Mouse (Mus musculus) kidney, postnatal 14 days (tissue): Measurements from ENCODE around the gene Syngr1.

Experiments used
- DNase-seq: peaks from one replicate; pipeline ENCODE4 v3.0.0; 2022; ENCODE audit warnings: mixed read lengths

Syngr1 gene

GRCm38 (mm10) chr15:80152663-80153062 is 61.5 kb downstream of the Syngr1 start:
- DNase-seq, result no peak

- DNase-seq, result no peak
Measured at GRCm38 (mm10) chr15:80153757-80154156, 62.6 kb downstream of the Syngr1 start.

- DNase-seq, result no peak
Measured at GRCm38 (mm10) chr15:80155707-80156106, 64.6 kb downstream of the Syngr1 start.

DNA sequence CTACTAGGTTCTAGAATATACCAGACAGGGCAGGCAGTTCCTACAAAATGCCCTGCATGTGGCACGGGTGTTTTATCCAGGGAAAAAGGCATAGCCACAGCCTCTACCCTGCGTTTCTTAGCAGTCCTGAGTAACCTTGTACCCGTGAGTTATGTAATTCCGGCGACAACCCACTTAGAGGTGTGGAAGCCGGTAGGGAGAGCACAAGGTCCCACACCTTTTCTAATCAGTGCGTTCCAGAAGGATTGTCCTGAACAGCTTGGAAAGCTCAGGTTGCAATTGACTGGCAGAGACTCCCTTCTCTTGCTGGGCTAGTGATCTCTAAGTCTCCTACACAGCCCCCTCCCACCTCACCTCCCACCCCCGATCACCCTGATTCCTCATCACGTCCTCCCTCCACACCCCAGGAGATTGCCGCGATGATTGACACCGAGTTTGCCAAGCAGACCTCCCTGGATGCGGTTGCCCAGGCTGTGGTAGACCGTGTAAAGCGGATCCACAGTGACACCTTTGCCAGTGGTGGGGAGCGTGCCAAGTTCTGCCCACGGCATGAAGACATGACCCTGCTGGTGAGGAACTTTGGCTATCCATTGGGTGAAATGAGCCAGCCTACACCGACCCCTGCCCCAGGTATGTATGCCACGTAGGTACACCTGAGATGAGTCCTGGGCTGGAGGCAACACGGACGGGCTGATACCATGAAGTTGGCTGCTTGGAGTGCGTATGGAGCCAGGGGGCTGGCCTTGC is 66.2 kb downstream of the Syngr1 start:
- no peak for DNase-seq

DNA sequence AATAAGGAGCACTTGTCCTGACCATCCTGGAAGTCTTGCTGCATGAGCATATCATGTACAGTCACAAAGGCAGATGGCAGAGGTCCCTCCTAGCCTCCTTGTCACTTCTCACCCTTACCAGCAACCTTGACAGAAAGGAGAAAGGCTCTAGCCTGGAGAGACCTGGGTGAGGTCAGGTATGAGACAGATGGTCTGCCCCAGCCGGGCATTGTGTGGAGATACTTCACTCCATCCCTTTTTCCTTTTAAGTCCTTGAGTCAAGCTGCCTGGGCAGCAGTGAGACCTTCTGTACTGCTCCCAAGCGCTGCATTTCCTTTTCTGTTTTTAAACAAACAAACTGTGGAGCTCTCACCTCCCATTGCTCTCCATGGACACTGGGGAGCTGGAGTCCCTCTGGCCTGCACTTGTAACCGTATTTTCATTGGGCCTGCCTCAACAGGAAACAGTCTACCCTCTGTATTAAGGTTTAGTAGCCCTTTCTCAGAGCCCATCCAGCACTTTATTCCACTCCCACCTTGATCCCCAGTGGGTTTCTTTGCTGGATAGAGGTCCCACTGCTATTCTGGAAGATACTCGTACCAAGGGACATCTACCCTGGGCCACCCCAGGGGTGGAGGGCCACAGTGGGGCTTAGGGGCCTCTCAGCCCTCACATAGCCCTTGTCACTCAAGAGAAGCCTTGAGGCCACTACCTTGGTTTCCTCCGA is 67.0 kb downstream of the Syngr1 start:
- DNase-seq, result no peak

GRCm38 (mm10) chr15:80158707-80159090 is 67.6 kb downstream of the Syngr1 start:
- DNase-seq, result no peak

DNA sequence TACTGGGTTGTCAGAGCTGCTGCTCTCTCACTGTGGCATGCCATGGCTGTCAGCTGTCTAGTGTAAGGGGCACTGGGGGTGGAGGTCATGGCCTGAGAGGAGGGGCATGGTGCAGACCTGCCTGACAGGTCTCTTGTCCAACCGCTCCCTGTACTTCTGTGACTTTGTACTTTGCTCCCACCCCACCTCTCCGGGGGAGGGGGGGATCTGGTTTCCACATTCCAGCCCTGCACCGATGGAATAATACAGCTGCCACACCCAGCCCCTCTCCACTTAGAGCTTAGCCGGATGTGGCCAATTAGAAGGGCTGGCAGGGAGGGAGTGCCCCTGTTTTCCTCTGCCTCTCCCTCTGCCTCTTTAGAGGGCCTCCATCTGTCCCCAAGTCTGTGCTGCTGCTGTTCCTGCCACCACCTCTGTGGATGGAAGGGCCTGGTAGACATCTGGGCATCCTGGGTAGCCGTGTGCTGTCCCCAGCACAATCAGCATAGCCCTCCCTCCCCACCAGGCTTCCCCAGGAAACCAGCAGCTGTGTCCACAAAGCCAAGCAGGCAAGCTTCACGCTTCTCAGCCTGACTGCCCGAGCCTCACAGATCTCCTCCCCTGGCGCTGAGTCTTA is 68.3 kb downstream of the Syngr1 start:
- DNase-seq, result peak; percentile 88

GRCm38 (mm10) chr15:80160223-80160622 is 69.1 kb downstream of the Syngr1 start:
- DNase-seq, result no peak

GRCm38 (mm10) chr15:80160726-80161125 is 69.6 kb downstream of the Syngr1 start:
- DNase-seq, result no peak

GRCm38 (mm10) chr15:80161199-80161598 is 70.1 kb downstream of the Syngr1 start:
- DNase-seq, result no peak

- DNase-seq, result no peak
Measured at GRCm38 (mm10) chr15:80162401-80162964, 71.3 kb downstream of the Syngr1 start.

GRCm38 (mm10) chr15:80163274-80163673 is 72.1 kb downstream of the Syngr1 start:
- DNase-seq, result no peak

DNA sequence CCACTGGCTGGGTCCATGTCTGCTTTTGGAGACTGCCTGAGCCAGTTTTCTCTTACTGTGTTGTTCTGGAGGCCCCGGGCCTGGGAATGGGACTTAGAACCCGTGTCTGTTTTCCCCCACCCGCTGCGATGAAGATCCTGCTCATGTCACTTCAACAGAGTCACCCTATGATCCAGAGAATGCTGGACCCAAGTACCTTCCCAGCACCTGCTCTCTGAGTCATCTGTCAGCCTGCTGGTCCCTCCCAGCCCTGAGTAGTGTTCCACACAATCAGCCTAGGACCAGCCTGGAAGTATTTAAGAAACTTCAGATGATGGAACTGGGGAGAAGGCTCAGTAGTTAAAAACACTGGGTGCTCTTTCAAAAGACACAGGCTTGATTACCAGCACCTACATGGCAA is 72.6 kb downstream of the Syngr1 start:
- no peak for DNase-seq

- no peak for DNase-seq
Measured at GRCm38 (mm10) chr15:80165396-80165795, 74.3 kb downstream of the Syngr1 start.
